Mouse (Mus musculus): ENCODE measurements around the gene Fbxw2. TPM values are rescaled to one million over a fixed set of nuclear protein-coding genes. Genes with fewer than 3 reads are reported as not detected.
"Not testable (repeated sequence)": the region's sequence is repeated elsewhere in the genome, so short reads cannot be mapped to it uniquely, and the experiment has no call there.

Fbxw2 gene
- polyA plus RNA-seq, 1 experiment from 2014 or later: 67.5 TPM

DNA sequence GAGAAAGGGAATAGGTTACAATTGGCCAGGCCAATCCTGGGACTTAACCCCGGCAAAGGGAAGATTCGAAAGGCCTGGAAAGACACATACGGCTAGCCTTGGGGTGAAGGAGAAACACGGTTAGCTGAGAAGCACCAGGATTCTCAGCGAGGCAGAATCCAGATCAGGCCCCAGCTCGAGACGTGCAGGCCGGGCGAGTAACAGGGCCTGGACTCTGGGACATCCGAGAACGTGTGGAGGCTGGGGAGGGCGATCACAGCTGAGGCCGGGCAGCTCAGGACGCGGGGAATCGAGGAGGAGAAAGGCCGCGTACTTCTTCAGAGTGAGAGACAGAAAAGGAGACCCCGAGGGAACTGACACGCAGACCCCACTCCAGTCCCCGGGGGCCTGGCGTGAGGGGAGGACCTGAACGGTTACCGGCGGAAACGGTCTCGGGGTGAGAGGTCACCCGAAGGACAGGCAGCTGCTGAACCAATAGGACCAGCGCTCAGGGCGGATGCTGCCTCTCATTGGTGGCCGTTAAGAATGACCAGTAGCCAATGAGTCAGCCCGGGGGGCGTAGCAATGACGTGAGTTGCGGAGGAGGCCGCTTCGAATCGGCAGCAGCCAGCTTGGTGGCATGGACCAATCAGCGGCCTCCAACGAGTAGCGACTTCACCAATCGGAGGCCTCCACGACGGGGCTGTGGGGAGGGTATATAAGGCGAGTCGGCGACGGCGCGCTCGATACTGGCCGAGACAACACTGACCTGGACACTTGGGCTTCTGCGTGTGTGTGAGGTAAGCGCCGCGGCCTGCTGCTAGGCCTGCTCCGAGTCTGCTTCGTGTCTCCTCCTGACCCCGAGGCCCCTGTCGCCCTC lies 54.5 kb downstream of the Fbxw2 start, which contains the start of gene Hspa5:
Hspa5 (plus strand) TSS at position 603 of the 859 bp plus-strand sequence.
- Histone ChIP-seq H3K9me3 (ENCODE audit: control insufficient read depth, low read length) (no peaks in the 10 kb centered on the region), H3K36me3 (ENCODE audit: control insufficient read depth, insufficient read depth, low read length) (peaks cover 20% of the 10 kb centered on the region), H3K4me2 (ENCODE audit: low read depth) (peak within 1 kb of the TSS; percentile 64), H3K9ac (ENCODE audit: low read length) (peak within 1 kb of the TSS; percentile 99), H3K27me3 (ENCODE audit: control insufficient read depth, insufficient read depth, low read length) (no peaks in the 10 kb centered on the region), H3K4me1 (ENCODE audit: control insufficient read depth, insufficient read depth, low read length) (peaks cover 39% of the 10 kb centered on the region), H3K4me3 (ENCODE audit: low read depth, low read length) (peak within 1 kb of the TSS; percentile 100), H3K27ac (ENCODE audit: low read depth, low read length) (peak within 1 kb of the TSS; percentile 93)
- DNase-seq (ENCODE audit: low spot score): peak; percentile 99
- under 1% methylated on average over 60 of the region's 60 CpGs for WGBS
- peak; percentile 99 for ATAC-seq (ENCODE audit: insufficient read depth, low FRiP score, low TSS enrichment)

DNA sequence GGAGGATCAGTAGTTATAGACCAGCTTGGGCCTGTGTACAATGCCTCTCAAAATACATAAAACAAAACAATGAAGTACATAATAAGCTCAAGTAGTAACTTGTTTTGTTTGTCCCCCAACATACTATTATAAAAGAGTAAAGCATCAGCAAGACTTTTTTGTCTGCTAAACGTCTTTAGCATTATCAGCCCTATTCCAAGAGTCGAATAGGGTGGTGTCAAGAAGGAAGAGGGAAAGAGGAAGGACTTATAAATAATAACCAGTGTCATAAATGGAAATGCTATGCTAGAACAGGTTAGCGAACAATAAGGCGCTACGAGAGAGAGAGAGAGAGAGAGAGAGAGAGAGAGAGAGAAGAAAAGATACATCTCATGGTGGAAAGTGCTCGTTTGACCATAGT lies 55.2 kb downstream of the Fbxw2 start:
- H3K9ac ChIP-seq (ENCODE audit: low read length): peak overlapping the region; percentile 97
- DNase-seq (ENCODE audit: low spot score) (no peak), ATAC-seq (ENCODE audit: insufficient read depth, low FRiP score, low TSS enrichment) (no peak)
- peak overlapping the region; percentile 64 for H3K4me2 ChIP-seq (ENCODE audit: low read depth)
- no peaks in the 10 kb centered on the region for H3K27me3 ChIP-seq (ENCODE audit: control insufficient read depth, insufficient read depth, low read length)
- no peaks in the 10 kb centered on the region for H3K9me3 ChIP-seq (ENCODE audit: control insufficient read depth, low read length)
- peaks cover 34% of the 10 kb centered on the region for H3K4me1 ChIP-seq (ENCODE audit: control insufficient read depth, insufficient read depth, low read length)
- peak overlapping the region; percentile 100 for H3K4me3 ChIP-seq (ENCODE audit: low read depth, low read length)
- H3K27ac ChIP-seq (ENCODE audit: low read depth, low read length): peak overlapping the region; percentile 93
- WGBS: 5% methylated on average over 6 of the region's 6 CpGs
- H3K36me3 ChIP-seq (ENCODE audit: control insufficient read depth, insufficient read depth, low read length): peaks cover 18% of the 10 kb centered on the region

DNA sequence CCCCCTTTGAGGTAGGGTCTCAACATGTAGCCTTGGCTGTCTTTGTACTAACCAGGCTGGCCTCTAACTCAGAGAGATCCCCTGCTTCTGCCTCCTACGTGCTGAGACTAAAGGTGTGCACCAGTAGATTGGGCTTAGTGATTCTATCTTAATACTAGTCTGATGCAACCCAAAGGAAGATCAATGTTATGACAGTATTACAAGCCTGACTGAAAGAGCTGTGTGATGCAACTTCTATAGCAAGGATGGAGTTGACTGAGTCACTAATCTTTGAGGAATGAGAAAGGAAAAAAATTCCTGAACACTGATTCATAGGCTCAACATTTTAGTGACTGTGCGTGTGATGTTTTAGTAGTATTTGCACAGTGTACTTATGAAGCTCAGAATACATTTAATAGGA lies 56.1 kb downstream of the Fbxw2 start:
- Histone ChIP-seq H3K27me3 (ENCODE audit: control insufficient read depth, insufficient read depth, low read length) (no peaks in the 10 kb centered on the region), H3K36me3 (ENCODE audit: control insufficient read depth, insufficient read depth, low read length) (peaks cover 14% of the 10 kb centered on the region), H3K27ac (ENCODE audit: low read depth, low read length) (no peak overlapping the region), H3K4me3 (ENCODE audit: low read depth, low read length) (peak overlapping the region; percentile 100; the same call in 1 of the 2 replicates), H3K9ac (ENCODE audit: low read length) (no peak overlapping the region; the same call in 1 of the 2 replicates), H3K9me3 (ENCODE audit: control insufficient read depth, low read length) (no peaks in the 10 kb centered on the region), H3K4me1 (ENCODE audit: control insufficient read depth, insufficient read depth, low read length) (peaks cover 25% of the 10 kb centered on the region), H3K4me2 (ENCODE audit: low read depth) (peak overlapping the region; percentile 64; the same call in 1 of the 2 replicates)
- WGBS: 91% methylated on average over 2 of the region's 2 CpGs
- DNase-seq (ENCODE audit: low spot score) (no peak), ATAC-seq (ENCODE audit: insufficient read depth, low FRiP score, low TSS enrichment) (no peak)

DNA sequence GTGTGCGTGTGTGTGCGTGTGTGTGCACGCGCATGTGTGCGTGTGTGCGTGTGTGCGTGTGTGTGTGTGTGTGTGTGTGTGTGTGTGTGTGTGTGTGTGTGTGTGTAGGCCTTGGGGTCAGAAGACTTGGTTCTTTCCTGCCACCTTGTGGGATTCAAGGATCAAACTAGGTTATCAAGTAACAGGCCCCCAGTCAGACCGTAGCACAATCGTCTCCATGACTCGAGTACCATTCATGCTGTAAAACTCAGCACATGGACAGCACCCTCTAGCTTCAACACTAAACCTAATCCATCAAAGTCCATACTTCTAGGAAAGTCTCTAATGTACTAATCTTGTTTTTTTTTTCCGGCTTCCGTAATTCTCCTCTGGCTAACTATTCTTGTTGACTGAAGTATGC lies 61.3 kb downstream of the Fbxw2 start:
- H3K27ac ChIP-seq (ENCODE audit: low read depth, low read length): no peak overlapping the region
- H3K4me3 ChIP-seq (ENCODE audit: low read depth, low read length): no peak overlapping the region
- no peaks in the 10 kb centered on the region for H3K9me3 ChIP-seq (ENCODE audit: control insufficient read depth, low read length)
- no peaks in the 10 kb centered on the region for H3K4me1 ChIP-seq (ENCODE audit: control insufficient read depth, insufficient read depth, low read length)
- ATAC-seq (ENCODE audit: insufficient read depth, low FRiP score, low TSS enrichment): no peak
- WGBS: 55% methylated on average over 12 of the region's 12 CpGs
- no peaks in the 10 kb centered on the region for H3K27me3 ChIP-seq (ENCODE audit: control insufficient read depth, insufficient read depth, low read length)
- no peak overlapping the region for H3K4me2 ChIP-seq (ENCODE audit: low read depth)
- H3K9ac ChIP-seq (ENCODE audit: low read length): no peak overlapping the region
- no peak for DNase-seq (ENCODE audit: low spot score)
- H3K36me3 ChIP-seq (ENCODE audit: control insufficient read depth, insufficient read depth, low read length): no peaks in the 10 kb centered on the region

DNA sequence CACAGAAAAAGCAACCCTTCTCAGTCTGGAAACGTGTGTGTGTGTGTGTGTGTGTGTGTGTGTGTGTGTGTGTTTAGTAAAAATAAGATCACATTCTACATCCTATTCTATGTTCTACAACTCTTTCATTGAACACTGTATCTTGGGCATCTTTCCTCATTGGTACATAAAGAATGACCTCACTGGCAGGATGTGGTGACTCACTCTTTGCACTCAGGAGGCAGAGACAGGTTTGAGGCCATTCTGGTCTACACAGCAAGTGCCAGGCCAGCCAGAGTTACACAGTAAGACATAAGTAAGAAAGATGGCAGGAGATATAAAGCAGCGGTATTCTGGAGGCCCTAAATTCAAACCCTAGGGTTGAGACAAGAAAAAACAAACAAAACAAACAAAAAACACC lies 63.2 kb downstream of the Fbxw2 start:
- Histone ChIP-seq H3K9ac (ENCODE audit: low read length) (no peak overlapping the region), H3K4me1 (ENCODE audit: control insufficient read depth, insufficient read depth, low read length) (no peaks in the 10 kb centered on the region), H3K36me3 (ENCODE audit: control insufficient read depth, insufficient read depth, low read length) (no peaks in the 10 kb centered on the region), H3K27me3 (ENCODE audit: control insufficient read depth, insufficient read depth, low read length) (no peaks in the 10 kb centered on the region), H3K9me3 (ENCODE audit: control insufficient read depth, low read length) (no peaks in the 10 kb centered on the region), H3K27ac (ENCODE audit: low read depth, low read length) (no peak overlapping the region), H3K4me3 (ENCODE audit: low read depth, low read length) (no peak overlapping the region), H3K4me2 (ENCODE audit: low read depth) (no peak overlapping the region)
- ATAC-seq (ENCODE audit: insufficient read depth, low FRiP score, low TSS enrichment): no peak
- 74% methylated on average over 2 of the region's 2 CpGs for WGBS
- no peak for DNase-seq (ENCODE audit: low spot score)

DNA sequence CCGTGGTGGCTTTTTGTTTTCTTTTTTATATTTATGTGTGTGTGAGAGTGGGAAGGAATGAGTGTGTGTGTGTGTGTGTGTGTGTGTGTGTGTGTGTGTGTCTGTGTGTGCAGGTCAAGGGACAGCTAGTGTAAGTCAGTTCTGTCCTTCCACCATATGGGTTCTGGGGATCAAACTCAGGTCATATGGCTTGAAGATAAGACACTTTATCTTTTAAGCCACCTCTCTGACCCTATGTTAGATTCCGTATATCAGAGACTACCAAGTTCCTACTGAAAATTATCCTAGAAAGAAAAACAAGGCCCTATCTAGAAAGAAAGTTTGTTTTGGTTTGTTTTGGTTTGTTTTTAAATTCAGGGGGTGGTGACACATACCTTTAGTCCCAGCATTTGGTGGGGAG lies 63.9 kb downstream of the Fbxw2 start:
- Histone ChIP-seq H3K9me3 (ENCODE audit: control insufficient read depth, low read length) (no peaks in the 10 kb centered on the region), H3K4me2 (ENCODE audit: low read depth) (no peak overlapping the region), H3K4me1 (ENCODE audit: control insufficient read depth, insufficient read depth, low read length) (no peaks in the 10 kb centered on the region), H3K36me3 (ENCODE audit: control insufficient read depth, insufficient read depth, low read length) (no peaks in the 10 kb centered on the region), H3K27me3 (ENCODE audit: control insufficient read depth, insufficient read depth, low read length) (no peaks in the 10 kb centered on the region), H3K27ac (ENCODE audit: low read depth, low read length) (no peak overlapping the region), H3K4me3 (ENCODE audit: low read depth, low read length) (no peak overlapping the region), H3K9ac (ENCODE audit: low read length) (no peak overlapping the region)
- whole genome bisulfite sequencing: 86% methylated on average over 2 of the region's 2 CpGs
- ATAC-seq (ENCODE audit: insufficient read depth, low FRiP score, low TSS enrichment) (no peak), DNase-seq (ENCODE audit: low spot score) (no peak)

DNA sequence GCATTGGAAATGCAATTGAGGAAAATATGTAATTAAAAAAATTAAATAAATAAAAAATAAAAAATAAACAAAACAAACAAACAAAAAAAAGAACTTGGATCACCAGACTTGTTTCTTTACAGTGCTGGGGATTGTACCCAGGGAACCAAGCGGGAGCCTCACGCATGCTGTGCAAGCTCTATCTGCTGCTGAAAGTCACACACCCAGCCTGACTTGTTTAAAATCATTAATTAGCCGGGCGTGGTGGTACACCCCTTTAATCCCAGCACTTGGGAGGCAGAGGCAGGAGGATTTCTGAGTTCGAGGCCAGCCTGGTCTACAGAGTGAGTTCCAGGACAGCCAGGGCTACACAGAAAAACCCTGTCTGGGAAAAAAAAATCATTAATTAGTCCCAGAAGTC lies 64.8 kb downstream of the Fbxw2 start:
- not testable (repeated sequence) for H3K9me3 ChIP-seq (ENCODE audit: control insufficient read depth, low read length); DNase-seq (ENCODE audit: low spot score); H3K4me2 ChIP-seq (ENCODE audit: low read depth); H3K27ac ChIP-seq (ENCODE audit: low read depth, low read length); H3K9ac ChIP-seq (ENCODE audit: low read length); H3K36me3 ChIP-seq (ENCODE audit: control insufficient read depth, insufficient read depth, low read length); H3K4me1 ChIP-seq (ENCODE audit: control insufficient read depth, insufficient read depth, low read length); H3K4me3 ChIP-seq (ENCODE audit: low read depth, low read length); H3K27me3 ChIP-seq (ENCODE audit: control insufficient read depth, insufficient read depth, low read length); ATAC-seq (ENCODE audit: insufficient read depth, low FRiP score, low TSS enrichment)
- WGBS: 89% methylated on average over 5 of the region's 5 CpGs

DNA sequence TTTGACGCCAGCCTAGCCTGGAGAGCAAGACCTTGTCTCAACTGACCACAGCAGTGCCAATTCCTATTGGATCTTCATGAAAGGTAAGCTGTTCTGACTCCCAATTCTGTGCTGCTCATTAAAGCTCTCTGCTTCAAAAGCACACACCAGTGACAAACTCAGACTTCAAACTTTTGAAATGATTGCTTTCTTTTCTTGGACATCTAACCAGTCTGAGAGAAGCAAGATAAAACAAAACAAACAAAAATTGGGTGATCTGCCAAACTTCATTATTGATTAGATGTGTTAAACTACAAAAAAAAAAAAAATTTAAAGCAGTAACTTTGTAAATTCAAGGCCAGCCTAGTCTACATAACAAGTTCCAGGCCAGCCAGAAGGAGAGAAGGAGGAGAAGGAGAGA lies 68.8 kb downstream of the Fbxw2 start:
- WGBS: 75% methylated on average over 1 of the region's 1 CpGs
- H3K4me2 ChIP-seq (ENCODE audit: low read depth): no peak overlapping the region
- H3K27me3 ChIP-seq (ENCODE audit: control insufficient read depth, insufficient read depth, low read length): no peaks in the 10 kb centered on the region
- no peak overlapping the region for H3K9ac ChIP-seq (ENCODE audit: low read length)
- DNase-seq (ENCODE audit: low spot score): no peak
- no peaks in the 10 kb centered on the region for H3K36me3 ChIP-seq (ENCODE audit: control insufficient read depth, insufficient read depth, low read length)
- no peak overlapping the region for H3K27ac ChIP-seq (ENCODE audit: low read depth, low read length)
- 0 out of 2 replicates have a peak, but pooled peaks cover 5% of the 10 kb centered on the region for H3K4me1 ChIP-seq (ENCODE audit: control insufficient read depth, insufficient read depth, low read length)
- H3K4me3 ChIP-seq (ENCODE audit: low read depth, low read length): no peak overlapping the region
- no peaks in the 10 kb centered on the region for H3K9me3 ChIP-seq (ENCODE audit: control insufficient read depth, low read length)
- ATAC-seq (ENCODE audit: insufficient read depth, low FRiP score, low TSS enrichment): no peak
